Mouse (Mus musculus) kidney, adult 2 months (tissue): Measurements from ENCODE around the gene Reln. TPM values are rescaled to one million over a fixed set of nuclear protein-coding genes. Genes with fewer than 3 reads are reported as not detected.

Experiments used
- DNase-seq: peaks from one replicate; pipeline ENCODE4 v3.0.0; 2021
- H3K27ac ChIP-seq: fragments of 200-500 bp; 2 replicates; pipeline ENCODE4 v1.5.1; 2012; ENCODE audit warnings: low read depth, low read length, control low read depth, inconsistent platforms; ENCODE audit not compliant: insufficient read depth
- H3K27me3 ChIP-seq: fragments of 200-500 bp; replicated peaks from 2 replicates; pipeline ENCODE4 v1.6.1; 2012; ENCODE audit warnings: mild to moderate bottlenecking, moderate library complexity, low read length, inconsistent platforms; ENCODE audit not compliant: control insufficient read depth, insufficient read depth
- H3K36me3 ChIP-seq: fragments of 200-500 bp; 2 replicates; pipeline ENCODE4 v1.6.1; 2012; ENCODE audit warnings: mild to moderate bottlenecking, moderate library complexity, low read length, inconsistent platforms; ENCODE audit not compliant: control insufficient read depth, insufficient read depth
- H3K4me1 ChIP-seq: fragments of 200-500 bp; 2 replicates; pipeline ENCODE4 v1.6.1; 2011; ENCODE audit warnings: low read length; ENCODE audit not compliant: control insufficient read depth, insufficient read depth
- H3K4me3 ChIP-seq: fragments of 200-500 bp; 2 replicates; pipeline ENCODE4 v1.5.1; 2011; ENCODE audit warnings: mild to moderate bottlenecking, low read depth, low read length, control low read depth; ENCODE audit not compliant: insufficient read depth
- CTCF ChIP-seq: fragments of 200-500 bp; conservative IDR thresholded peaks from 2 replicates; pipeline ENCODE4 v1.5.1; 2011; ENCODE audit warnings: low read depth, mild to moderate bottlenecking, control low read depth, low read length, moderate library complexity, mixed read lengths; ENCODE audit not compliant: insufficient read depth, insufficient read length
- POLR2A ChIP-seq: fragments of 200-500 bp; IDR thresholded peaks from one replicate; pipeline ENCODE4 v1.6.1; 2011; ENCODE audit warnings: low read depth, low read length, control low read depth
- WGBS: fragments of 180-500 bp; shearing (Covaris S2); methylation state at CpG from one replicate; pipeline ENCODE4 v1.1.7; 2018; 5-methylcytosine and 5-hydroxymethylcytosine counted together
- polyA plus RNA-seq: library from polyadenylated mRNA; depleted of rRNA; stranded (reverse); fragments of >200 nt; gene quantifications from 2 replicates; pipeline ENCODE4 v1.2.3, GENCODE M21; 2012

The Reln gene
- polyA plus RNA-seq, 1 experiment = 3.4 TPM

DNA sequence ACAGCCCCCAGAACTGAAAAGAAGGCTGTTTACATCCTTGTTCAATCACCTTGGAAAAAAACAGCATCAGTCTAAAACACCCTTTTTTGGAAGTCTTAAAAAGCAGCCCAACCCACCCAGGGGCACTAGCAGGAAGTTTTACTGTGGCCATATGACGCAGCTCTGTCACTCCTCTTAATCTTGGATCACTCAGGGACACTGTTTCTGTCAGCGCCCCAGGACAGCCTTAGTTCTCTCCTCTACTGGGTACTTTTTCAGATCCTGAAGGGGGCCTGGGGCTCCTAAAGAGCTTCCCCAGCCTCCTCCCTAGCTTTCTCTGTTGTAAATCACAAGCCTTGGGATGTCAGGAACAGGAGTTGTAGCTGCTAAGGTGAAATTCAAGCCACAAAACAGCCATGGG, 183.6 kb downstream of the Reln start:
- Histone ChIP-seq H3K4me3 (no peak overlapping the region), H3K36me3 (no peaks in the 10 kb centered on the region), H3K4me1 (no peaks in the 10 kb centered on the region), H3K27me3 (no peaks in the 10 kb centered on the region), H3K27ac (no peak overlapping the region)
- WGBS = 20% methylated on average over 2 of the region's 2 CpGs
- no peak for DNase-seq
- no peak for TF ChIP-seq POLR2A
- TF ChIP-seq CTCF = no peak

- 89% methylated on average over 11 of the region's 11 CpGs for WGBS
- TF ChIP-seq CTCF = no peak
- no peak for TF ChIP-seq POLR2A
- H3K36me3 ChIP-seq = no peaks in the 10 kb centered on the region
- no peaks in the 10 kb centered on the region for H3K4me1 ChIP-seq
- H3K27ac ChIP-seq = no peak overlapping the region
- H3K4me3 ChIP-seq = no peak overlapping the region
- no peak for DNase-seq
- no peaks in the 10 kb centered on the region for H3K27me3 ChIP-seq
Measured at GRCm38 (mm10) chr5:22158754-22159153, 185.7 kb downstream of the Reln start.

DNA sequence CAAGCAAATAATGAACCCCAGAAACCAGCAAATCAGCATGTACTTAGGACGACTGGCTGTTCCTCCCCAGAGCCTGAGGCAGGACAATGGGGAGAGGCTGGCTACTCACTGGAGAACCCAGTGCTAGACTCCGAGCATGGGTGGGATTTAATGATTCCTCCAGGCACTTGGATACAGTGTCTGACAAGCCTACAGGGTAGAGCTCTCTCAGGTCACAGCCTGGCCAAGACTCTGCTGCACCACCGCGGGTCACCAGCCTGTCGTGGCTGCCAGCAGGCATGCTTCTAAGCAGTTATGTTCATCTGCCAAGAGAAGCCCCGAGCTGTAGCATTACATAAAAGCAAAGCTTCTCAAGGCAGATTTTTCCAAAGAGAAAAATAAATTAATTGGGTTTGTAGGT, 190.9 kb downstream of the Reln start:
- DNase-seq = no peak
- Histone ChIP-seq H3K4me1 (no peaks in the 10 kb centered on the region), H3K4me3 (no peak overlapping the region), H3K27ac (no peak overlapping the region), H3K27me3 (no peaks in the 10 kb centered on the region), H3K36me3 (no peaks in the 10 kb centered on the region)
- WGBS = 41% methylated on average over 6 of the region's 6 CpGs
- no peak for TF ChIP-seq POLR2A
- TF ChIP-seq CTCF = no peak

GRCm38 (mm10) chr5:22141821-22142220, 202.7 kb downstream of the Reln start:
- WGBS = 71% methylated on average over 4 of the region's 4 CpGs
- H3K4me3 ChIP-seq = no peak overlapping the region
- peak; percentile 14 for DNase-seq
- H3K4me1 ChIP-seq = no peaks in the 10 kb centered on the region
- no peaks in the 10 kb centered on the region for H3K27me3 ChIP-seq
- TF ChIP-seq POLR2A (no peak), CTCF (no peak)
- no peaks in the 10 kb centered on the region for H3K36me3 ChIP-seq
- H3K27ac ChIP-seq = no peak overlapping the region

GRCm38 (mm10) chr5:22139015-22139414, 205.5 kb downstream of the Reln start:
- WGBS = 60% methylated on average over 2 of the region's 2 CpGs
- no peak overlapping the region for H3K27ac ChIP-seq
- no peaks in the 10 kb centered on the region for H3K4me1 ChIP-seq
- no peak for DNase-seq
- no peak for TF ChIP-seq POLR2A
- TF ChIP-seq CTCF = no peak
- H3K27me3 ChIP-seq = no peaks in the 10 kb centered on the region
- H3K4me3 ChIP-seq = no peak overlapping the region
- H3K36me3 ChIP-seq = no peaks in the 10 kb centered on the region

DNA sequence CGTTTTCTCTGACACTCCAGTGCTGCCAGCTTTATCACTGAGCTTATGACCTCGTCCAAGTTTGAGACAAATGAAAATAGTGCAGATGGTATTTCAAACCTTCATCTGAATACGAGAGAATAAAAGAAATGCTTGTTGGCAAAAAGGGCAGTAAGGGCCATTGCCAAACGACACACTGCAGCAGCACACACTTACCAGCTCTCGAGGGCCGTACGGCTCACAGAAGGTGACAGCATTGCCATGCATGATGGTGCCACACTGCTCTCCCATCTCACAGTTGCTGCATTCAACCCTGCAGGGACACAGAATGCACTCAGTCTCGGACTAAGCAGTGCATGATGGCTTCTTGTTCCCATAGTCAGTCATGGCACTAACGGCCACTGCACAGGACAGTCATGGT, 210.1 kb downstream of the Reln start:
- 75% methylated on average over 9 of the region's 9 CpGs for WGBS
- Histone ChIP-seq H3K4me3 (no peak overlapping the region), H3K27me3 (no peaks in the 10 kb centered on the region), H3K36me3 (no peaks in the 10 kb centered on the region), H3K27ac (no peak overlapping the region), H3K4me1 (no peaks in the 10 kb centered on the region)
- DNase-seq = no peak
- TF ChIP-seq POLR2A (no peak), CTCF (no peak)

DNA sequence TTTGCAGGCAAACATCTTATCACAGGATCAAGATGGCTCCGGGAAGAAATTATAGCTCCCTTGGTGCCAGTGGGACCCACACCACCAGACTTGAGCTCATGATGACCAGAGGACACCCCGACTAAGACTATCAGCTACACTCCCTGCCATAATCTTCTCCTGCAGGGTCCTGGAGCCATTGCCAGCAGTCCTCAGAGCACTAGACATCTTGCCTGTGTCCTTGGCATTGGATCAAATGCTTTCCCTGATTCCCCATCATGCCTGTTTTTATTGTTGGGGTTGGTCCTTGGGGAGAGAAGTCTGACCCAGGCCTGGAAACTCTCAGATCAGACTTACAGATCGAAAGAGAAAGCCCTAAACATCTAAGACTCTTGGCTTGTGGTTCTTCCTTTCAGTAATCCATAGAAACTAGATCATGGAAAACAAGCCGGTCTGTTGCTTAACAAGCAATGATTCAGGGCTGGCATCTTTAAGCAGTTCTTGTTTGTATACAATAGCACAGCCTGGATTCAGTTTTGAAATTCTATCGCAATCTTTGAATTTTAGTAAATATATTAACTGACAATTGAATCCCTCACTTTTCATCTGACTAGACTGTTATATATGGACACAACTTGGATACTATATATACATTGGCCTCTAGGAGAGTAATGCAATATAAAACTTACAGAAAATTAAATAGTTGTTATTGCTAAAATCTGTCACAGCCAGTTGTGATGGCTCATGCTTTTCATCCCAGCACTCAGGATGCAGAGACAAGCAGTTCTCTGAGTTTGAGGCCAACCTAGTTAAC, 212.6 kb downstream of the Reln start:
- Histone ChIP-seq H3K36me3 (no peaks in the 10 kb centered on the region), H3K4me3 (no peak overlapping the region), H3K4me1 (no peaks in the 10 kb centered on the region), H3K27ac (no peak overlapping the region), H3K27me3 (no peaks in the 10 kb centered on the region)
- TF ChIP-seq POLR2A (no peak), CTCF (no peak)
- DNase-seq = no peak
- WGBS = 82% methylated on average over 5 of the region's 5 CpGs

- no peak for TF ChIP-seq POLR2A
- no peak for TF ChIP-seq CTCF
- no peak overlapping the region for H3K27ac ChIP-seq
- DNase-seq = no peak
- no peak overlapping the region for H3K4me3 ChIP-seq
- H3K27me3 ChIP-seq = no peaks in the 10 kb centered on the region
- no peaks in the 10 kb centered on the region for H3K36me3 ChIP-seq
- H3K4me1 ChIP-seq = no peaks in the 10 kb centered on the region
Measured at GRCm38 (mm10) chr5:22127583-22127982, 216.9 kb downstream of the Reln start.
